ENCODE assay signal across 34 mouse cellular contexts in genomic region chr10:117548775-117549505, GRCm38 (mm10).
"Had no signal": no experiment of that assay in that cellular context is flagged by ENCODE, and none has a peak within 500 bp of the region (broad histone marks: within the 10 kb centered on the region; RNA-seq: fewer than 3 reads in every experiment).

No protein-coding gene starts in this region.

- H3K4me1 ChIP-seq: heart, embryonic 10.5 days; heart, embryonic 12.5 days; heart, embryonic 13.5 days; heart, embryonic 15.5 days; hindbrain, embryonic 12.5 days; hindbrain, embryonic 15.5 days; intestine, embryonic 15.5 days had no signal

- H3K9ac ChIP-seq: heart, embryonic 12.5 days; heart, embryonic 13.5 days; heart, embryonic 15.5 days; hindbrain, embryonic 12.5 days; hindbrain, embryonic 13.5 days; hindbrain, embryonic 14.5 days; hindbrain, embryonic 15.5 days; intestine, embryonic 15.5 days; kidney, embryonic 15.5 days had no signal

- H3K27ac ChIP-seq: heart, embryonic 10.5 days; heart, embryonic 13.5 days; heart, embryonic 15.5 days; hindbrain, embryonic 10.5 days; hindbrain, embryonic 12.5 days; hindbrain, embryonic 13.5 days; hindbrain, embryonic 14.5 days; hindbrain, embryonic 15.5 days; hindbrain, postnatal 0 days; intestine, embryonic 15.5 days; kidney, embryonic 15.5 days; kidney, postnatal 0 days; layer of hippocampus, adult 2 months had no signal

- H3K36me3 ChIP-seq: heart, embryonic 10.5 days; heart, embryonic 12.5 days; heart, embryonic 13.5 days; heart, embryonic 15.5 days; hindbrain, embryonic 10.5 days; hindbrain, embryonic 12.5 days; hindbrain, embryonic 13.5 days; hindbrain, embryonic 15.5 days; intestine, embryonic 15.5 days; kidney, embryonic 15.5 days had no signal

- H3K4me3 ChIP-seq: heart, embryonic 10.5 days; heart, embryonic 12.5 days; heart, embryonic 13.5 days; heart, embryonic 15.5 days; hindbrain, embryonic 10.5 days; hindbrain, embryonic 12.5 days; hindbrain, embryonic 13.5 days; hindbrain, embryonic 15.5 days; intestine, embryonic 15.5 days; kidney, embryonic 15.5 days; layer of hippocampus, adult 2 months had no signal

- H3K9me3 ChIP-seq: heart, embryonic 10.5 days; heart, embryonic 13.5 days; heart, embryonic 15.5 days; hindbrain, embryonic 10.5 days; hindbrain, embryonic 12.5 days; hindbrain, embryonic 13.5 days; hindbrain, embryonic 15.5 days; intestine, embryonic 15.5 days; kidney, embryonic 15.5 days had no signal

- ATAC-seq: hindbrain, embryonic 16.5 days; hindbrain, postnatal 0 days; inflammation-experienced regulatory T-cells, adult 6 months; intestine, embryonic 15.5 days; intestine, embryonic 16.5 days; intestine, postnatal 0 days had no signal

- H3K27me3 ChIP-seq: heart, embryonic 13.5 days; heart, embryonic 15.5 days; hindbrain, embryonic 12.5 days; hindbrain, embryonic 13.5 days; hindbrain, embryonic 15.5 days; intestine, embryonic 15.5 days; kidney, embryonic 15.5 days had no signal

- H3K4me2 ChIP-seq: heart, embryonic 11.5 days; heart, embryonic 12.5 days; heart, embryonic 13.5 days; heart, embryonic 15.5 days; hindbrain, embryonic 12.5 days; hindbrain, embryonic 13.5 days; hindbrain, embryonic 14.5 days; hindbrain, embryonic 15.5 days; intestine, embryonic 15.5 days; kidney, embryonic 15.5 days had no signal

- DNase-seq: heart, postnatal 10 days; heart, postnatal 14 days; heart, postnatal 36 days; heart, postnatal 4 days; kidney, adult 11 months; kidney, adult 18-20 months; kidney, adult 2 months; kidney, adult 8-10 months; kidney, adult 9 months; kidney, postnatal 10 days; kidney, postnatal 25 days; kidney, postnatal 36 days; kidney, postnatal 4 days; layer of hippocampus, adult 9-11 months; layer of hippocampus, postnatal 36 days had no signal
